Mouse (Mus musculus): ENCODE data around the gene Itpr1. TPM values are rescaled to one million over a fixed set of nuclear protein-coding genes. Genes with fewer than 3 reads are reported as not detected.

Gene Itpr1
- polyA plus RNA-seq, 1 experiment from 2014 or later: 9.1 TPM

DNA sequence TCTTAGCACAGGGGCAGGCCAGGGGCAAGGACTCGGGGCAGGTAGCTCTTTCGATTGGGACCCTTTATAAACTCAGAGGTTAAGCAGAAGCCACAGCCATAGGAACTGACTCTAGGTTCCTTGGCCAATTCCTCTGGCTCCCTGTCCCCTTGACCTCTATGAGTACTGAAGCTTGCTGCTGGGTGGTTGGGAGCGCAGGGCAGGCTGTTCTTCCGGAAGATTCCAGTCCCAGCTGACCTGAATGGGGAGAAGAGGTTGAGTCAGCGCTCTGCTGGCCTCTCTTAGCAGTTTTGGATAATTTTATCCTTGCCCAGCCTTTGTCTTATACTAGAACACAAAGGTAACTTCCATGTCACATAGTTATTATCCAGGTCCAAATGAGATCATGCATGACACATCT is 195.8 kb downstream of the Itpr1 start:
- Histone ChIP-seq H3K9me3 (ENCODE audit: control insufficient read depth, low read length) (no peaks in the 10 kb centered on the region), H3K4me1 (ENCODE audit: control insufficient read depth, insufficient read depth, low read length) (no peaks in the 10 kb centered on the region), H3K4me3 (ENCODE audit: low read depth, low read length) (no peak overlapping the region), H3K36me3 (ENCODE audit: control insufficient read depth, insufficient read depth, low read length) (peaks cover 9% of the 10 kb centered on the region; the same call in 1 of the 2 replicates), H3K9ac (ENCODE audit: low read depth, low read length) (no peak overlapping the region), H3K27me3 (replicated peaks; ENCODE audit: control insufficient read depth, insufficient read depth, low read length) (no peaks in the 10 kb centered on the region), H3K27ac (replicated peaks; ENCODE audit: low read depth, low read length) (no peak overlapping the region), H3K4me2 (ENCODE audit: low read depth, low read length) (no peak overlapping the region)
- DNase-seq (ENCODE audit: low spot score) (no peak), ATAC-seq (ENCODE audit: low read depth) (no peak)
- WGBS: 89% methylated on average over 5 of the region's 5 CpGs

GRCm38 (mm10) chr6:108410771-108411170 is 197.9 kb downstream of the Itpr1 start:
- Histone ChIP-seq H3K4me3 (ENCODE audit: low read depth, low read length) (no peak overlapping the region), H3K27ac (replicated peaks; ENCODE audit: low read depth, low read length) (no peak overlapping the region), H3K9me3 (ENCODE audit: control insufficient read depth, low read length) (no peaks in the 10 kb centered on the region), H3K4me1 (ENCODE audit: control insufficient read depth, insufficient read depth, low read length) (no peaks in the 10 kb centered on the region), H3K9ac (ENCODE audit: low read depth, low read length) (no peak overlapping the region), H3K36me3 (ENCODE audit: control insufficient read depth, insufficient read depth, low read length) (peaks cover 13% of the 10 kb centered on the region; the same call in 1 of the 2 replicates), H3K4me2 (ENCODE audit: low read depth, low read length) (no peak overlapping the region), H3K27me3 (replicated peaks; ENCODE audit: control insufficient read depth, insufficient read depth, low read length) (no peaks in the 10 kb centered on the region)
- 81% methylated on average over 16 of the region's 16 CpGs for WGBS
- DNase-seq (ENCODE audit: low spot score) (no peak), ATAC-seq (ENCODE audit: low read depth) (no peak)

DNA sequence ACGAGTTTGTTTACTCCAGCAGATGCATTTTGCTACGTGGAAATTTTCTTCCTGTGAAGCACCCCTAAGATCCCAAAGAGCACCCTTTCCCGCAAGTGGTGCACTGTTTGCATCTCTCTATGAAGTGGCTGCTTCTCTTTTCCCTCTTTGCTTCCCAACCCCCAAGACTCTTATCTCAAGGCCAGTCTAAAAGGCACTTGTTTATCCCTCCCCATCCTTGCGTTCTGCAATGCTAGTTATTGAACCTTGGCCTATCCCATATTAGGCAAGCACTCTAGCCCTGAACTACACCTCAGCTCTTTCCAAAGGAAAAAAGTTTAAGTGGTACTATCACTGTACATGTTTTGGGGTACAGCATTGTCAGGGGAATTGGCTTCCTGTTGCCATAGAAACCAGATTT is 198.3 kb downstream of the Itpr1 start:
- peaks cover 9% of the 10 kb centered on the region; the same call in 1 of the 2 replicates for H3K36me3 ChIP-seq (ENCODE audit: control insufficient read depth, insufficient read depth, low read length)
- ATAC-seq (ENCODE audit: low read depth): no peak
- no peak overlapping the region for H3K4me2 ChIP-seq (ENCODE audit: low read depth, low read length)
- H3K27me3 ChIP-seq (replicated peaks; ENCODE audit: control insufficient read depth, insufficient read depth, low read length): no peaks in the 10 kb centered on the region
- WGBS: 85% methylated on average over 4 of the region's 4 CpGs
- H3K9ac ChIP-seq (ENCODE audit: low read depth, low read length): no peak overlapping the region
- no peaks in the 10 kb centered on the region for H3K4me1 ChIP-seq (ENCODE audit: control insufficient read depth, insufficient read depth, low read length)
- DNase-seq (ENCODE audit: low spot score): no peak
- H3K9me3 ChIP-seq (ENCODE audit: control insufficient read depth, low read length): no peaks in the 10 kb centered on the region
- no peak overlapping the region for H3K27ac ChIP-seq (replicated peaks; ENCODE audit: low read depth, low read length)
- H3K4me3 ChIP-seq (ENCODE audit: low read depth, low read length): no peak overlapping the region

DNA sequence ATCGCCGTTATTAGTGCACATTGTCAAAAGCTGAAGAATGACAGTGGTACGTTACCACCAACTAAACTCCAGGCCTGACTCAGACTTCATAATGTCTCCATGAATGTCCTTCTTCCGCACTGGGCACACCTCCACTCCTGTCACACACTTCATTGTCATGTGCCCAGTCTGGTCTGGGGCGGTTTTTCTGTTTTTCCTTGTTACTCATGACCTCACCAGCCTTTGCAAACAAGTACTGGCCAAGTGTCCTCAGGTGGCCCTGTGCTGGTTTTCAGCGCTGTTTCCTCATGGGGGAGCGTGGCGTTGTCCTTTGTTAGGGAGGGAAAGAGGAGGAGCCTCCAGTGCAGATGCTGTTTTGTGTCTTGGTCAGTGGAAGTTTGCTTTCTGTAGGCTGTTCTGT is 200.1 kb downstream of the Itpr1 start:
- WGBS: 89% methylated on average over 8 of the region's 8 CpGs

DNA sequence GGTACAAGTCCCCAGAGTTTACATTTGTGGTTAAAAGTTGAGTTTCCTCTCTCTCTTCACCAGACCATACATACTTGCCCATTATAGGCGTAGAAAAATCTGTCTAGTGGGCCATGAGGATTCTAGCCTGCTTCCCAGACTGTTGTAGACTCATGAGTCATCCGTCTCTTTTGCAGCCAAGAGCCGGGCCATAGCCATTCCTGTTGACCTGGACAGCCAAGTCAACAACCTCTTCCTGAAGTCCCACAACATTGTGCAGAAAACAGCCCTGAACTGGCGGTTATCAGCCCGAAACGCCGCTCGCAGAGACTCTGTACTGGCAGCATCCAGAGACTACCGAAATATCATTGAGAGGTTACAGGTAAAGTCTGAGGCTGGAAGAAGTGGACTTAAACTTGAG is 200.7 kb downstream of the Itpr1 start:
- Histone ChIP-seq H3K36me3 (ENCODE audit: control insufficient read depth, insufficient read depth, low read length) (0 out of 2 replicates have a peak, but pooled peaks cover 5% of the 10 kb centered on the region), H3K4me3 (ENCODE audit: low read depth, low read length) (no peak overlapping the region), H3K9ac (ENCODE audit: low read depth, low read length) (no peak overlapping the region), H3K4me1 (ENCODE audit: control insufficient read depth, insufficient read depth, low read length) (no peaks in the 10 kb centered on the region), H3K4me2 (ENCODE audit: low read depth, low read length) (no peak overlapping the region), H3K27ac (replicated peaks; ENCODE audit: low read depth, low read length) (no peak overlapping the region), H3K9me3 (ENCODE audit: control insufficient read depth, low read length) (no peaks in the 10 kb centered on the region), H3K27me3 (replicated peaks; ENCODE audit: control insufficient read depth, insufficient read depth, low read length) (no peaks in the 10 kb centered on the region)
- WGBS: 95% methylated on average over 9 of the region's 9 CpGs
- no peak for ATAC-seq (ENCODE audit: low read depth)
- DNase-seq (ENCODE audit: low spot score): no peak

More for the DNA sequence above, 200.1 kb downstream of the Itpr1 start:
- Histone ChIP-seq H3K27me3 (replicated peaks; ENCODE audit: control insufficient read depth, insufficient read depth, low read length) (no peaks in the 10 kb centered on the region), H3K4me3 (ENCODE audit: low read depth, low read length) (no peak overlapping the region), H3K27ac (replicated peaks; ENCODE audit: low read depth, low read length) (no peak overlapping the region), H3K4me1 (ENCODE audit: control insufficient read depth, insufficient read depth, low read length) (no peaks in the 10 kb centered on the region), H3K4me2 (ENCODE audit: low read depth, low read length) (no peak overlapping the region), H3K9me3 (ENCODE audit: control insufficient read depth, low read length) (no peaks in the 10 kb centered on the region), H3K36me3 (ENCODE audit: control insufficient read depth, insufficient read depth, low read length) (0 out of 2 replicates have a peak, but pooled peaks cover 5% of the 10 kb centered on the region), H3K9ac (ENCODE audit: low read depth, low read length) (no peak overlapping the region)
- DNase-seq (ENCODE audit: low spot score) (no peak), ATAC-seq (ENCODE audit: low read depth) (no peak)

DNA sequence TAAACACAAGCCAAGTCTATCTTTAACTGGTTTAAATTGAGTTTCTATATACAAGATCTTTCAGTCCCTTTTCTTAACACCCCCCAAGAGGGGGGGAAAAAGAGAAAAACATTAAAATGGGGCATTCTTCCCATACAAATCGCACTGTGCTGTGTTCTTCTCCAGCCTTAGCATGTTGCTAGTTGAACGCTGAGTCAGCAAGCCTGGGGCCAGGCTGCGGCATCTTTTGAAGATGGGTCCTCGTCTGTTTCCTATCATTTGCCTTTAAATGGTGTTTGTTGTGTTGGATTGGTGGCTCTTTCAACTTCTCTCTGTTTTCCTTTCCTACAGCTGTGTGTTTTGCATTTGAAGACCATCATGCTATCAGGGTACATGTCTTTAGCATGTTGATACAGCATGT is 203.0 kb downstream of the Itpr1 start:
- Histone ChIP-seq H3K27ac (replicated peaks; ENCODE audit: low read depth, low read length) (no peak overlapping the region), H3K36me3 (ENCODE audit: control insufficient read depth, insufficient read depth, low read length) (0 out of 2 replicates have a peak, but pooled peaks cover 5% of the 10 kb centered on the region), H3K4me1 (ENCODE audit: control insufficient read depth, insufficient read depth, low read length) (no peaks in the 10 kb centered on the region), H3K4me3 (ENCODE audit: low read depth, low read length) (no peak overlapping the region), H3K4me2 (ENCODE audit: low read depth, low read length) (no peak overlapping the region), H3K9ac (ENCODE audit: low read depth, low read length) (no peak overlapping the region), H3K9me3 (ENCODE audit: control insufficient read depth, low read length) (no peaks in the 10 kb centered on the region), H3K27me3 (replicated peaks; ENCODE audit: control insufficient read depth, insufficient read depth, low read length) (no peaks in the 10 kb centered on the region)
- ATAC-seq (ENCODE audit: low read depth) (no peak), DNase-seq (ENCODE audit: low spot score) (no peak)
- 68% methylated on average over 4 of the region's 4 CpGs for WGBS

DNA sequence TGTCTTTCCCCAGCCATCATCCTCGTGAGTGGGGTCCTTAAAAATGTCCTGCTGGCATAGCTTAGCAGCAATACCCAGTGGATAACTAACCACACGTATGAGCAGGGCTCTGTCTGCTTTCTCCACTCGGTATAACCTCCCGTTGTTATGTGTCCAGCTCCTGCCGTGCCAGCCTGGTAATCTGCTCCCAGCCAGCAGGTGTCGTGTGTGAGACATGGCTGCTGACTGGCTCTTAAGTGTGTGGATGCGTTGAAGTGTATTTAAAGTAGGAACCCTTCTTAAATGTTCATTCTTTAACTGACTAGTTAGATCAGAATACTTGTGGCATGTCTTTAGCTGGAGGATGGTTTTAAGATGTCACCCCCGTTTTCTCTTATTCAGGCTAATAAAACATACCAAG is 204.6 kb downstream of the Itpr1 start:
- Histone ChIP-seq H3K4me2 (ENCODE audit: low read depth, low read length) (no peak overlapping the region), H3K27ac (replicated peaks; ENCODE audit: low read depth, low read length) (no peak overlapping the region), H3K36me3 (ENCODE audit: control insufficient read depth, insufficient read depth, low read length) (0 out of 2 replicates have a peak, but pooled peaks cover 5% of the 10 kb centered on the region), H3K4me3 (ENCODE audit: low read depth, low read length) (no peak overlapping the region), H3K9me3 (ENCODE audit: control insufficient read depth, low read length) (no peaks in the 10 kb centered on the region), H3K27me3 (replicated peaks; ENCODE audit: control insufficient read depth, insufficient read depth, low read length) (no peaks in the 10 kb centered on the region), H3K9ac (ENCODE audit: low read depth, low read length) (no peak overlapping the region), H3K4me1 (ENCODE audit: control insufficient read depth, insufficient read depth, low read length) (no peaks in the 10 kb centered on the region)
- ATAC-seq (ENCODE audit: low read depth): peak; percentile 91
- DNase-seq (ENCODE audit: low spot score): peak; percentile 74
- WGBS: 46% methylated on average over 8 of the region's 8 CpGs

- H3K4me2 ChIP-seq (ENCODE audit: low read depth, low read length): no peak overlapping the region
- H3K4me1 ChIP-seq (ENCODE audit: control insufficient read depth, insufficient read depth, low read length): no peaks in the 10 kb centered on the region
- ATAC-seq (ENCODE audit: low read depth) (no peak), DNase-seq (ENCODE audit: low spot score) (no peak)
- H3K27me3 ChIP-seq (replicated peaks; ENCODE audit: control insufficient read depth, insufficient read depth, low read length): no peaks in the 10 kb centered on the region
- H3K9ac ChIP-seq (ENCODE audit: low read depth, low read length): no peak overlapping the region
- H3K27ac ChIP-seq (replicated peaks; ENCODE audit: low read depth, low read length): no peak overlapping the region
- no peaks in the 10 kb centered on the region for H3K9me3 ChIP-seq (ENCODE audit: control insufficient read depth, low read length)
- 0 out of 2 replicates have a peak, but pooled peaks cover 5% of the 10 kb centered on the region for H3K36me3 ChIP-seq (ENCODE audit: control insufficient read depth, insufficient read depth, low read length)
- 92% methylated on average over 7 of the region's 7 CpGs for WGBS
- no peak overlapping the region for H3K4me3 ChIP-seq (ENCODE audit: low read depth, low read length)
Measured at GRCm38 (mm10) chr6:108418218-108418617, 205.3 kb downstream of the Itpr1 start.

- no peak overlapping the region for H3K27ac ChIP-seq (replicated peaks; ENCODE audit: low read depth, low read length)
- no peaks in the 10 kb centered on the region for H3K9me3 ChIP-seq (ENCODE audit: control insufficient read depth, low read length)
- peaks cover 14% of the 10 kb centered on the region for H3K4me1 ChIP-seq (ENCODE audit: control insufficient read depth, insufficient read depth, low read length)
- no peaks in the 10 kb centered on the region for H3K36me3 ChIP-seq (ENCODE audit: control insufficient read depth, insufficient read depth, low read length)
- ATAC-seq (ENCODE audit: low read depth) (peak; percentile 79), DNase-seq (ENCODE audit: low spot score) (peak; percentile 83)
- no peak overlapping the region for H3K9ac ChIP-seq (ENCODE audit: low read depth, low read length)
- H3K4me3 ChIP-seq (ENCODE audit: low read depth, low read length): no peak overlapping the region
- 50% methylated on average over 9 of the region's 9 CpGs for WGBS
- H3K27me3 ChIP-seq (replicated peaks; ENCODE audit: control insufficient read depth, insufficient read depth, low read length): no peaks in the 10 kb centered on the region
- no peak overlapping the region for H3K4me2 ChIP-seq (ENCODE audit: low read depth, low read length)
Measured at GRCm38 (mm10) chr6:108424749-108425584, 212.1 kb downstream of the Itpr1 start.
